Mouse (Mus musculus) gastrocnemius, postnatal 10 days (tissue): Measurements from ENCODE around the gene Adam33. TPM values are rescaled to one million over a fixed set of nuclear protein-coding genes. Genes with fewer than 3 reads are reported as not detected.

Experiments used
- DNase-seq: peaks from one replicate; pipeline ENCODE4 v3.0.0; 2021; ENCODE audit warnings: mixed read lengths
- microRNA-seq, 2 experiments: library from miRNA; unstranded; fragments of <30 nt; microRNA quantifications; one replicate each; pipeline ENCODE4 v1.2.0; 2021
- total RNA-seq, 2 experiments: library from RNA; stranded (reverse); gene quantifications; 2 replicates each; pipeline ENCODE4 v1.2.3; 2021

The Adam33 gene
- total RNA-seq, 2 experiments from 2014 or later: 3.7 to 5.9 TPM

DNA sequence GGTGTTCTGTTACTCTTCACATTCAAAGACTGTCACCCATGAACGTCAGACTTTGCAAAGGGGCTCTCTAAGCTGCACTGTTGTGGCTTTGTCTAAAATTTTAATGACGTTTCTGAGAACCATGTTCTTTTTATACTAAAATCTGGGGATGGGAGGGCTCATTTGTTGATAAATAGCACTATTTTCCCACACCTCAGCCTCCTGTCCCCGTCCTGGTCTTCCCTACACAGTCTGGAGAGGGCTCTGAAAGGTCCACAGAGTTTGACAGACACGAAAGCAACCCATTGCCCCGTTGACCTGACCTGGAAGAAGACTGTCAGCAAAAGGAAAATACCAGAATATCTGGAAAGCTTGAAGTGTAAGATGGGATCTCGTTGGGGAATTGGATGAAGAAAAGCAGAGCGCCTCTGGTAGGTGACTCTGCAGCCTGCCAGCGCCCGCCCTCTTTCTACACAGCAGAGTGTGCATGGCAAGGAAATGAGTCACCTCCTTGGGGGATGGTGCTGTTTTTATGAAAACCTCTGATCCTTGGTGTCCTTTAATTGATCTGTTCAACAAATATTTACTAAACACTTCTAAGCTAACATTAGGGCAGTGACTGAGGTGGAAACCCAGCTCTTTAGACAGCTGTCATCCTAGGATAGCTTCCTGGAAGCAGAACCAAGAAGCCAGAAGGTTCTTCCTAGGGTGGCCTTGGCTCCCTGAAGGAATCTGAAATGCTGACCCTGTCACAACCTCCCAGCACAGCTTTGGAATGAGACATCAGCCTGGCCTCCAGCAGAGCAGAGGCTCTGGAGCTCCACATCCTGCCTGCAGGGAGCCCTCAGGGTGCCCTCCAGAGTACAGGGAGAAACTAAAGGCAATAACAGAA lies 34.3 kb downstream of the Adam33 start:
- DNase-seq: no peak

DNA sequence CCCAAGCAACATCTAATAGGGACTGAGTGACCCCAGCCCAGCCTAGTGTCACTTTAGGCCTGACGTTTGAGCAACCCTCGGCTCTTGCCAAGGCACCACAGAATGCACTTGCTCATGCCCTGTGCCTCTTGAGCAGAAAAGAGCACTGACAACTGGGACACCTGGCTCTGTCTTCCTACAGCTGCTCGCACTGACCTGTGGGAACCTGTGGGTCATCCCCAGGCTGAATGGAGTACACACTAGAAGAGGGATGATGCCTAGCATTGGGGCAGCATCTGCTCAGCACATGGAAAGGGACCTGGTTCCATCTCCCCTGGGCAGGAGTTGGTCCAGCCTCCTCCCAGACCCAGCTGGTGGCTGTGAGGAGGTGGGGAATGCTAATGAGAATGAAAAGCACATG lies 36.7 kb downstream of the Adam33 start:
- DNase-seq: no peak

DNA sequence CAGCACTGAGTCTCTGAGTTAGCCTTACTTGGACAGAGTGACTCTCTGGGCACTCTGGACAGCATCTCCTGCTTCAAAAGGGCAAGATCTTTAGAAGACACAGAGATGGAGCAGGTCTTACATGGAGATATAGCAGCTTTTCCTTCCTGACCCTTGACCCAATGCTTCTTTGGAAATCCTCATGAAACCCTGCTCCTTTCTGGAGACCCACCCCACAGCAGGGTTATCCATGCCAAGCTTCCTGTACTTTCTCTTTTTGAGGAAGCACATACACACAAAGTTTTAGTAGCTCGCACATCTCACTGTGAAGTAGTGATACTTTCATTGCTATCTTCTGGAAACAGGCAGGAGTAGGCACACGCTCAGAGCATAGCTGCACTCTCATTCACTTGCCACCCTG lies 38.4 kb downstream of the Adam33 start:
- no peak for DNase-seq

DNA sequence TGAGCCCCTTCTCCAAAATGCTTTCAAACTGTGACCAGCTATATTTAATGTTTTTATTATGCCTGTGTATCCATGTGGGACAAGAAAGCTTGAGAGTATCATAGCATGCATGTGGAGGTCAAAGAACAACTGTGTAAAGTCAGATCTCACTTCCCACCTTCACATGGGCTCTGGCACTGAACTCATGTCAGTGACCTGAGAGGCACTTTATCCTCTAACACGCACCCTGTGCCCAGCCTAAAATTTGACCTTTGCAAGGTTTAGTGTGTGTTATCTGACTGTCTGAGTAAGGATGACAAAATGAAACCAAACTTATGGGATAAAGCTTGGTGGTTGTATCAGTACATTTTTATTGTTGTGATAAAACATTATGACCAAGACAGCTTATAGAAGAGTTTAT lies 53.0 kb downstream of the Adam33 start:
- DNase-seq: no peak

DNA sequence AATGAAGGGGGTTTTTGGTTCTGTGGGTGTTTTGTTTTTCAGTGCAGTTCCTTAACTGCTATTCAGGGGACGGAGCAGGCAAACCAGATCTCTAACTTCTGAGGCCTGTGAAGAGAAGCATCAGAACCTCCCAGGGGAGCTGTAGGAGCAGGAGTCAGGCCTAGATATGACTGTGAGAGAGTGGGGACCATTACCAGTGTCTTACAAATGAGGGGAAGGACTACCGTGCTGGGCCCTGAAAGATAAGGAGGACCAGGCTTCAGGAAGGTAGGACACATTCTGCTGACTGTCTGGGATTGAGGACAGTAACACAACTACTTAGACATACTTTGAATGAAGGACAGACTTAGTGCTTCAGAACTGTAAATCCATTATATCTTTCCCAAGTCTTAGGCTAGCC lies 54.5 kb downstream of the Adam33 start:
- no peak for DNase-seq

Small RNAs within 50 kb of the gene (microRNA-seq; reads per million reads assigned to microRNA genes)
- 0 reads per million in 2 experiments for gene Mir6973b

Other genes with a start within 250 kb of the Adam33 start
- 10 to 100 TPM; 10.1 to 12.8 TPM for gene 4930402H24Rik, start 157.4 kb downstream of the Adam33 start, total RNA-seq
- gene Atrn, start 157.3 kb downstream of the Adam33 start, total RNA-seq: 10 to 100 TPM; 20.5 to 24.6 TPM
- gene Gfra4, start 20.7 kb downstream of the Adam33 start, total RNA-seq: 1 to 10 TPM; 4.5 to 8.6 TPM
- 1 to 10 TPM; 1.2 to 1.4 TPM for gene Siglec1, start 23.0 kb upstream of the Adam33 start, total RNA-seq
- 10 to 100 TPM; 18.3 to 25.0 TPM for gene Hspa12b, start 63.5 kb upstream of the Adam33 start, total RNA-seq
- gene Gm11037, start 69.7 kb upstream of the Adam33 start, total RNA-seq: not detected
- gene 1700037H04Rik, start 96.3 kb upstream of the Adam33 start, total RNA-seq: 1 to 10 TPM; 7.2 to 9.3 TPM
- 10 to 100 TPM; 58.4 to 59.5 TPM for gene Cenpb, start 116.3 kb upstream of the Adam33 start, total RNA-seq
- 10 to 100 TPM in 1 of 2 experiments, 1 to 10 TPM in 1; 9.4 to 13.0 TPM for gene Cdc25b, start 123.1 kb upstream of the Adam33 start, total RNA-seq
- 1 to 10 TPM; 3.8 to 4.5 TPM for gene Spef1, start 123.5 kb upstream of the Adam33 start, total RNA-seq
- gene Ap5s1, start 143.3 kb upstream of the Adam33 start, total RNA-seq: 10 to 100 TPM; 16.1 to 16.3 TPM
- 10 to 100 TPM; 26.0 to 28.4 TPM for gene Mavs, start 170.2 kb upstream of the Adam33 start, total RNA-seq
- 10 to 100 TPM; 26.7 to 35.3 TPM for gene Pank2, start 198.7 kb upstream of the Adam33 start, total RNA-seq